Mouse (Mus musculus) kidney, postnatal 25 days (tissue): Measurements from ENCODE around the gene Prss32.
A peak's percentile ranks its signal among the peaks of the same experiment; 100 is the strongest.
"Not testable (repeated sequence)": the region's sequence is repeated elsewhere in the genome, so short reads cannot be mapped to it uniquely, and the experiment has no call there.

Experiments
- DNase-seq, 2 experiments: peaks; one replicate each; pipeline ENCODE4 v3.0.0; 2021; ENCODE audit warnings: mixed read lengths in 2 of 2

The Prss32 gene

GRCm38 (mm10) chr17:23843141-23843811 lies 379 bp upstream of the Prss32 start:
- peak in 1 of 2 experiments; percentile 36 for DNase-seq

- DNase-seq: no peak
Observed at GRCm38 (mm10) chr17:23850028-23850427, 6.4 kb downstream of the Prss32 start.

- peak; percentile 59 to 82 for DNase-seq
Observed at GRCm38 (mm10) chr17:23850853-23851749, 7.4 kb downstream of the Prss32 start.

GRCm38 (mm10) chr17:23853292-23853691 lies 9.6 kb downstream of the Prss32 start:
- DNase-seq: peak; percentile 69 to 74

GRCm38 (mm10) chr17:23854229-23854765 lies 10.6 kb downstream of the Prss32 start:
- no peak for DNase-seq

GRCm38 (mm10) chr17:23857193-23857592 lies 13.5 kb downstream of the Prss32 start:
- DNase-seq: no peak

- DNase-seq: no peak
Observed at GRCm38 (mm10) chr17:23857913-23858312, 14.3 kb downstream of the Prss32 start.

- DNase-seq: peak in 1 of 2 experiments; percentile 9
Observed at GRCm38 (mm10) chr17:23862926-23863325, 19.3 kb downstream of the Prss32 start.

- no peak for DNase-seq
Observed at GRCm38 (mm10) chr17:23867756-23868155, 24.1 kb downstream of the Prss32 start, which contains the start of gene Prss21. Gene Prss21, plus strand, starts transcription at chr17:23868056.

GRCm38 (mm10) chr17:23868513-23868912 lies 24.9 kb downstream of the Prss32 start:
- no peak for DNase-seq

GRCm38 (mm10) chr17:23873884-23874856 lies 30.5 kb downstream of the Prss32 start:
- peak; percentile 63 to 76 for DNase-seq

GRCm38 (mm10) chr17:23876741-23877140 lies 33.1 kb downstream of the Prss32 start:
- no peak for DNase-seq

GRCm38 (mm10) chr17:23877166-23877565 lies 33.5 kb downstream of the Prss32 start:
- DNase-seq: no peak

GRCm38 (mm10) chr17:23880576-23880975 lies 36.9 kb downstream of the Prss32 start, which contains the start of the genes Dcpp1 and Dcpp2:
Gene Dcpp1, plus strand, starts transcription at chr17:23880876.
Gene Dcpp2, plus strand, starts transcription at chr17:23880880.
- DNase-seq: not testable (repeated sequence)
